Mouse (Mus musculus): ENCODE data around the gene Fibcd1. TPM values are rescaled to one million over a fixed set of nuclear protein-coding genes. Genes with fewer than 3 reads are reported as not detected.

The Fibcd1 gene
- 0.04 TPM in 2 replicates for polyA plus RNA-seq (2015; fragmentation: Nextera tagmentation; extraction: Ambion mirVana)

DNA sequence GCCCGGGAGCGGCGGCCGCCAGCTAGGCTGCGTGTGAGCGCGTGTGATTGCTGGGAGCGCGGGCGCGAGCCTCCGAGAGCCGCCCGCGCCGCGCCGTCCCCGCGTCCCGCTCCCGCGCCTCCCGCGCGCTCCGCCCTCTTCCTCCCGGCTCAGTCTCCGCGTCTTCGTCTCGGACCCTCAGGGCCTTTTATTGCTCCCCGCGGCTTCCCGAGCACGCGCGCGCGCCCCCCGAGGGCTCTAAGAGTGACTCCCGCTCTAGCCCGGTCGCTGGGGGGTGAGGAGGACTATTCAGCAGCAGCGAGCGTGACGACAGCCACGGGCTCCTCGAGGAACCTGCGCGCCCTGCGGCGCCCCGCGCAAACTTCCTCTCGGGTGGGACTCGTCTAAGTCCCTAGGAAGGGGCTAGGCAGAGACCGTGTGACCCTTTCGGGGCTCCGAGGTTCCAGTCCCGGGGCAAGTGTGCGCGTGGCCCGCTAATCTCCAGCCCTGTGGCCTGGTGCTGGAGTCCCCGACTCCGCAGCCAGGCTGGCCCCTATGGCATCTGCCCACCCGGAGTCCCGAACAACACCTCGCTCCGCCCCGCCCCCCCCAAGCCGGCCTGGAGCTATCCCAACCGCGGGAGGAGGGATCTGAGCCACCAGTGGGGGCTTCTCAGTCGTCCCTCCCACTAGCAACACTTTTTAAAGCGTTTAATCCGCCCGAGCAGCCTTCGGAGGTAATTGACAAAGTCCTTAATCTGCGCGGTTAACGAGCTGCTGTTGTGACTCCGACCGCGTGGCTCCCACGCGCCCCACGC is at the start of gene Fibcd1:
Gene Fibcd1, minus strand, starts transcription at position 110 of the 796 bp plus-strand sequence.
- H3K27me3 ChIP-seq (ENCODE audit: control insufficient read depth, insufficient read depth, low read depth, low read length) = peaks cover 44% of the 10 kb centered on the region
- no peak within 1 kb of the TSS for H3K27ac ChIP-seq (ENCODE audit: low read length)
- peaks cover 9% of the 10 kb centered on the region for H3K4me1 ChIP-seq (ENCODE audit: control insufficient read depth, low read depth, low read length)
- H3K36me3 ChIP-seq (ENCODE audit: control insufficient read depth, insufficient read depth) = no peaks in the 10 kb centered on the region
- H3K4me3 ChIP-seq (ENCODE audit: low read depth, low read length) = peak within 1 kb of the TSS; percentile 48
- under 1% methylated on average over 81 of the region's 88 CpGs for WGBS (ENCODE audit: insufficient replicate concordance)
- H3K9me3 ChIP-seq (replicated peaks; ENCODE audit: control insufficient read depth, low read length) = no peaks in the 10 kb centered on the region
- ATAC-seq (ENCODE audit: low read depth) = no peak
- H3K4me2 ChIP-seq (ENCODE audit: low read depth, low read length) = peak within 1 kb of the TSS; percentile 64
- no peak within 1 kb of the TSS; the same call in 1 of the 2 replicates for H3K9ac ChIP-seq (ENCODE audit: low read depth, low read length)

DNA sequence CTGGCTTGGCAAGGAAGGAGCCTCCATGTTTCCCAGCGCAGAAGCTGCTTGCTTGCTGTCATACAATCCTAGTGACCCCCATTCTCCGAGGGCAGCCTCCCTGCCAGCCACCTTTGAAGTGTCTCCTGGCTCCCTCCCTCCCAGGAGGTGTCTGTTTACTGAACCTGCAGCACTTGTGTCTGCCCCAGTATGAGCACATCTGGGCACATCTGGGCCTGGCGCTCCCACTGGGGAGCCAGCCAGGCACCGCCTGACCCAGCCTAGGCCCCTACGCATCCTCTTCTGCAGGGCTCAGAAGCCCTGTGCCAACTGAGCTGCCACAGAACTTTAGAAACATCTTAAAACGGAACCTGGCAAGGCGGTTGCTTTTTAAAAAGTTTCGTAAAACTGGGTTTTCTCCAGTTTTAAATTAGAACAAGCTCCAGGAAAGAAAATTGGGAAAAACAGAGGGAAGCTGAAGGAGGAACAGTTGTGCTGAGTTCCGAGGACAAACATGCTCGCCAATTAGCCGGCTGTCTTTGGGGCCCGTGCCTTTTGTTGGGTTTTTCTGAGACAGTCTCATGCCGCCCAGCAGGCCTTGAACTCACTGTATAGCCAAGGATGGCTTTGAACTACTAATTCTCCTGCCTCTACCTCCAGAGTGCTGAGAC is 48.5 kb upstream of the Fibcd1 start:
- 60% methylated on average over 13 of the region's 13 CpGs for WGBS (ENCODE audit: insufficient replicate concordance)

DNA sequence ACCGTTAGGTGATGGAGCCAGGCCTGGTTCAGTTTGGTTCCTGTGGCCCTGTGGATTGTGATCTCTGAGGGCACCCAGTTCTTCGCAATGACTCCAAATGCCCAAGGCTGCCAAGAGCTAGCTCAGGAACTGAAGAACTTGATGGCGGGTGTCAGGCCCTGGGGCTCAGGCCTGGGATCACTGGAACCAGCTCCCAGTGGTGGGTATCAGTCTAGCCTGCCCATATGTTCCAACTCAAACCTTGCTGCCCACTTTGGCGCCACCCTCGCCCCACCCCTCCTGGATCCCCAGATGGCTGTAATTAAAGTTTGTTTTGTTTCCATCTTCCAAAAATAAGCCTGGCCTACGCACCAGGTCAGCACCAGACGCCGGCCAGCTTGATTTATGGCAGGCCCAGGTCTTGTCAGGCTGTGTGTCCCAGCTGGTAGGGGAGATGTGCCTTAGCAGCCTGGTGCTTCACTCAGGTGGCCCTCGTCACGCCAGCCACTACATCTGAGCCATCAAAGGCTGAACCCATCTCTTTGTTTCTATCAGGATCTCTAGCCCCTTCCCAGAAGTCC is 47.4 kb upstream of the Fibcd1 start:
- H3K4me1 ChIP-seq (ENCODE audit: control insufficient read depth, low read depth, low read length) = no peaks in the 10 kb centered on the region
- H3K4me3 ChIP-seq (ENCODE audit: low read depth, low read length) = no peak overlapping the region
- no peaks in the 10 kb centered on the region; the same call in 1 of the 2 replicates for H3K27me3 ChIP-seq (ENCODE audit: control insufficient read depth, insufficient read depth, low read depth, low read length)
- no peak overlapping the region for H3K9ac ChIP-seq (ENCODE audit: low read depth, low read length)
- no peak overlapping the region for H3K4me2 ChIP-seq (ENCODE audit: low read depth, low read length)
- no peaks in the 10 kb centered on the region for H3K9me3 ChIP-seq (replicated peaks; ENCODE audit: control insufficient read depth, low read length)
- H3K36me3 ChIP-seq (ENCODE audit: control insufficient read depth, insufficient read depth) = no peaks in the 10 kb centered on the region
- 58% methylated on average over 10 of the region's 10 CpGs for WGBS (ENCODE audit: insufficient replicate concordance)
- H3K27ac ChIP-seq (ENCODE audit: low read length) = no peak overlapping the region
- ATAC-seq (ENCODE audit: low read depth) = no peak

More for the DNA sequence above, 48.5 kb upstream of the Fibcd1 start:
- Histone ChIP-seq H3K27me3 (ENCODE audit: control insufficient read depth, insufficient read depth, low read depth, low read length) (no peaks in the 10 kb centered on the region; the same call in 1 of the 2 replicates), H3K36me3 (ENCODE audit: control insufficient read depth, insufficient read depth) (no peaks in the 10 kb centered on the region), H3K27ac (ENCODE audit: low read length) (no peak overlapping the region), H3K9me3 (replicated peaks; ENCODE audit: control insufficient read depth, low read length) (no peaks in the 10 kb centered on the region), H3K9ac (ENCODE audit: low read depth, low read length) (no peak overlapping the region), H3K4me2 (ENCODE audit: low read depth, low read length) (no peak overlapping the region), H3K4me1 (ENCODE audit: control insufficient read depth, low read depth, low read length) (no peaks in the 10 kb centered on the region), H3K4me3 (ENCODE audit: low read depth, low read length) (no peak overlapping the region)
- no peak for ATAC-seq (ENCODE audit: low read depth)

DNA sequence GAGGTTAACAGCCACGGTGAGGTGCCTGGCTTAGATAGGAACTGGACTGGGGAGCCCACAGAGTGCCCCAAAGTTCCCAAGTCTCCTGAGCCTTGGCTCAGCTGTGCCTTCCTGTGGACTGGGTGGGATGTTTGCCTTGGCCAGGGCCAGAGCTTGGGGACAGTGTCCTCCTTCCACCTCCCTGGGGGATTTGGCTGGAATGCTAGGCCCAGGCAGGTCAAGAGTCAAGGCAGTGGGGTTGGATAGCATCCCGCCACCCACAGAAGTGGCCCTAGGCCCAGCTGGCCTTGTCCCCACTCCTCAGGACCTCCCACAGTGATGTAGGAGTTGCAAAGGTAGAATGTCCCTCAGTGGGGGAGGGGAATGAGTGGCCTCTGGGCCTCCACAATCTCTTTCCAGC is 45.4 kb upstream of the Fibcd1 start:
- WGBS (ENCODE audit: insufficient replicate concordance) = 64% methylated on average over 2 of the region's 2 CpGs

DNA sequence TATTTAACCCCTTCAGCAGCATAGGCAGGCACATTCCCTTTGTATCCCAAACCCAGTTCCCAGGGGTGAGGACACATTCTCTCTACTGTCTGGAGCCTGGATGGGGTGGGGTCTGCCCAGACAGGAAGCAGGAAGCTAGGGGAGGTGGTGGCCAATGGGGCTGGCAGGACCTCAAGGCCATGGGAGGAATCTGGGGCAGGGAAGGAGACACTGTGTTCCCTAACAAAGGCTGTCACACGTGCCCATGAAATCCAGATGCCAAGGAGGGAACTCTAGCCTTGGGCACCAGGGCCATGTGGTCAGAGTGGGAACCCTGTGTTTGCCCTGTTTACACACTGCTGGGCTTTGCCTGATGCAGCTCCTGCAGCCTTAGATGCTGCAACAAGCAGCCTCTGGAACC is 43.1 kb upstream of the Fibcd1 start:
- Histone ChIP-seq H3K9me3 (replicated peaks; ENCODE audit: control insufficient read depth, low read length) (no peaks in the 10 kb centered on the region), H3K27ac (ENCODE audit: low read length) (no peak overlapping the region), H3K36me3 (ENCODE audit: control insufficient read depth, insufficient read depth) (no peaks in the 10 kb centered on the region), H3K27me3 (ENCODE audit: control insufficient read depth, insufficient read depth, low read depth, low read length) (peaks cover 27% of the 10 kb centered on the region), H3K4me1 (ENCODE audit: control insufficient read depth, low read depth, low read length) (no peaks in the 10 kb centered on the region), H3K4me2 (ENCODE audit: low read depth, low read length) (no peak overlapping the region), H3K9ac (ENCODE audit: low read depth, low read length) (no peak overlapping the region), H3K4me3 (ENCODE audit: low read depth, low read length) (no peak overlapping the region)
- no peak for ATAC-seq (ENCODE audit: low read depth)
- 38% methylated on average over 1 of the region's 1 CpGs for WGBS (ENCODE audit: insufficient replicate concordance)

More for the DNA sequence above, 45.4 kb upstream of the Fibcd1 start:
- ATAC-seq (ENCODE audit: low read depth) = no peak
- Histone ChIP-seq H3K9ac (ENCODE audit: low read depth, low read length) (no peak overlapping the region), H3K9me3 (replicated peaks; ENCODE audit: control insufficient read depth, low read length) (no peaks in the 10 kb centered on the region), H3K4me3 (ENCODE audit: low read depth, low read length) (no peak overlapping the region), H3K4me2 (ENCODE audit: low read depth, low read length) (no peak overlapping the region), H3K27me3 (ENCODE audit: control insufficient read depth, insufficient read depth, low read depth, low read length) (peaks cover 19% of the 10 kb centered on the region), H3K27ac (ENCODE audit: low read length) (no peak overlapping the region), H3K36me3 (ENCODE audit: control insufficient read depth, insufficient read depth) (no peaks in the 10 kb centered on the region), H3K4me1 (ENCODE audit: control insufficient read depth, low read depth, low read length) (no peaks in the 10 kb centered on the region)

DNA sequence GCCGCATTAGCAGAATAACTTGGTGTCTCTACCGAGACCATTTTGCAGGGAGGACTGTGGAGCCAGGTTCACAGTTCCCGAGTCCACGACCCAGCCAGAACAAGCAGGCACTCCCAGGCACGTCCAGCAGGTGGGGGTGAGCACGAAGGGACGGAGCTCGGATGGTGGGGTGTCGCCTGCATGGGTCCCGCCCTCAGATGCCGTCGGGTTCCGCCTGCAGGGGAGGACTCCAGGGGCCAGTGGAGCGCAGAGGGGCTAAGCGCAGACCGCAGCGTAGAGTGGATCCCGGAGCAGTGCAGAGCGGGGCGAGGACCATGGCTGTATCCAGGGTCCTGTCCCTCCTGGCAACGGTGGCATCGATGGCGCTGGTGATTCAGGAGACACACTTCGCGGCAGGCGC is 41.2 kb upstream of the Fibcd1 start, which contains the start of gene Lamc3:
Gene Lamc3, plus strand, starts transcription at position 262 of the 400 bp plus-strand sequence.
- H3K27me3 ChIP-seq (ENCODE audit: control insufficient read depth, insufficient read depth, low read depth, low read length) = peaks cover 31% of the 10 kb centered on the region
- 6% methylated on average over 26 of the region's 26 CpGs for WGBS (ENCODE audit: insufficient replicate concordance)
- ATAC-seq (ENCODE audit: low read depth) = peak; percentile 48

DNA sequence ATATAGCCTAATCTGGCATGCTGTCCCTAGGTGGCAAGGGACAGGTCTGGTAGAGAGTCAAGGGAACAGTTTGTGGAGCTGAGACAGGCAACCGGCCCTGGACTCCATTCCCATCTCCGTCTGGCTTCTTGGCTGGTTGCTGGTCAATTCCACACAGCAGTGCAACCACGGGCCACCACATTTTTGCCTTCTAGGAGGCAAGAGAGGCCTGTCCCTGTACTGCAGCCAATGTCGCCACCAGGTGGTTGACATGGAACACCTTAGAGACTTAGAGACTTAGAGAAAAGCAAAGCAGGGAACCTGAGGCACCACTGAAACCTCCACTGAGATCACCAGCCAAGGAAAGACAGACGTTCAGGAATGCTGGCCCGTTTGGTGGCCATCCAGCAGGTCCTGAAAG is 39.0 kb upstream of the Fibcd1 start:
- Histone ChIP-seq H3K36me3 (ENCODE audit: control insufficient read depth, insufficient read depth) (no peaks in the 10 kb centered on the region), H3K27ac (ENCODE audit: low read length) (no peak overlapping the region), H3K4me3 (ENCODE audit: low read depth, low read length) (no peak overlapping the region), H3K9ac (ENCODE audit: low read depth, low read length) (no peak overlapping the region), H3K4me1 (ENCODE audit: control insufficient read depth, low read depth, low read length) (no peaks in the 10 kb centered on the region), H3K4me2 (ENCODE audit: low read depth, low read length) (no peak overlapping the region), H3K9me3 (replicated peaks; ENCODE audit: control insufficient read depth, low read length) (no peaks in the 10 kb centered on the region), H3K27me3 (ENCODE audit: control insufficient read depth, insufficient read depth, low read depth, low read length) (peaks cover 34% of the 10 kb centered on the region)
- no peak for ATAC-seq (ENCODE audit: low read depth)
- WGBS (ENCODE audit: insufficient replicate concordance) = 12% methylated on average over 6 of the region's 6 CpGs

More for the DNA sequence above, 41.2 kb upstream of the Fibcd1 start, which contains the start of gene Lamc3:
- Histone ChIP-seq H3K9me3 (replicated peaks; ENCODE audit: control insufficient read depth, low read length) (no peaks in the 10 kb centered on the region), H3K27ac (ENCODE audit: low read length) (no peak within 1 kb of the TSS), H3K4me3 (ENCODE audit: low read depth, low read length) (no peak within 1 kb of the TSS), H3K36me3 (ENCODE audit: control insufficient read depth, insufficient read depth) (no peaks in the 10 kb centered on the region), H3K4me1 (ENCODE audit: control insufficient read depth, low read depth, low read length) (no peaks in the 10 kb centered on the region), H3K9ac (ENCODE audit: low read depth, low read length) (no peak within 1 kb of the TSS), H3K4me2 (ENCODE audit: low read depth, low read length) (peak within 1 kb of the TSS; percentile 19; the same call in 1 of the 2 replicates)

DNA sequence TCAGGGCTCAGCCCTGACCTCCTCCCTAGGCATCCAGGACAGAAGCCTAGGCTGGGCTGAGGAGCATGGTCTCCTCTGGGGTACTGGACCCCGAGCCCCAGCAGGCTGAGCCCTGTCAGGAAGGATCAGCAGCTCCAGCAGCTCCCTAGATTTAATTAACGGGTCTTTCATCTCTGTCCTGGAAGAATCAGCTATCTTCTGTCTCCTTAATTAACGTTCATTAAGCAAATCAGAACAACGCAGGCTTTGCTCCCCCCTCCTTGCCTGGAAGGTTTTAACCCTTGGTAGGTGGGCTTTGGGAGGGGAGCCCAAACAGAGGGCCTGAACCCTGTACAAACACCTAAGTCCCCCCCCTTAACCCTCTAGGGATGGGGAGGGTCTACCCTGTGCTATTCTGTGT is 37.3 kb upstream of the Fibcd1 start:
- ATAC-seq (ENCODE audit: low read depth) = no peak
- no peak overlapping the region for H3K4me3 ChIP-seq (ENCODE audit: low read depth, low read length)
- H3K4me2 ChIP-seq (ENCODE audit: low read depth, low read length) = no peak overlapping the region
- no peaks in the 10 kb centered on the region for H3K36me3 ChIP-seq (ENCODE audit: control insufficient read depth, insufficient read depth)
- 43% methylated on average over 4 of the region's 4 CpGs for WGBS (ENCODE audit: insufficient replicate concordance)
- no peaks in the 10 kb centered on the region for H3K9me3 ChIP-seq (replicated peaks; ENCODE audit: control insufficient read depth, low read length)
- no peak overlapping the region for H3K27ac ChIP-seq (ENCODE audit: low read length)
- no peaks in the 10 kb centered on the region for H3K4me1 ChIP-seq (ENCODE audit: control insufficient read depth, low read depth, low read length)
- H3K27me3 ChIP-seq (ENCODE audit: control insufficient read depth, insufficient read depth, low read depth, low read length) = peaks cover 33% of the 10 kb centered on the region
- no peak overlapping the region for H3K9ac ChIP-seq (ENCODE audit: low read depth, low read length)
